Mouse (Mus musculus) adipocyte (in vitro differentiated cells): Measurements from ENCODE around the gene Ube2j2.

ENCODE experiments used
- DNase-seq: peaks from one replicate; pipeline ENCODE4 v3.0.0-alpha.2; 2016; ENCODE audit warnings: low spot score

Ube2j2 gene

GRCm38 (mm10) chr4:155963106-155963505 lies 19.5 kb downstream of the Ube2j2 start:
- DNase-seq: peak; percentile 54

DNA sequence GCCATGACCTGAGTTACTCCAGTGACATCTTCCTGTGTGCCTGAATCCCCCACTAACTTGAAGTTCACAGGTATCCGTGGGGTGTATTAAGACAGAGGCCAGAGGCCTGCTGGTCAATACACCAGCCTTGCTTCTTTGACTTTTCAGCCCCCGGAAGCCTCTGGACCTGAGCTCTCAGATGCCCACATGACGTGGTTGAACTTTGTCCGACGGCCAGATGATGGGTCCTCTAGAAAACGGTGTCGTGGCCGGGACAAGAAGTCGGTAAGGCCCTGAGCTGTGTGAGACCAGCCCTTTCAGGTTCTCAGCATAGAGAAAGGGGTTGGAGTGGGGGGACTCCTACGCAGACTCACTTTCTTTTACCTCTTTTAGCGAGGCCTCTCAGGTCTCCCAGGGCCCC lies 20.8 kb downstream of the Ube2j2 start:
- DNase-seq: no peak

GRCm38 (mm10) chr4:155969043-155969653 lies 25.5 kb downstream of the Ube2j2 start:
- no peak for DNase-seq

DNA sequence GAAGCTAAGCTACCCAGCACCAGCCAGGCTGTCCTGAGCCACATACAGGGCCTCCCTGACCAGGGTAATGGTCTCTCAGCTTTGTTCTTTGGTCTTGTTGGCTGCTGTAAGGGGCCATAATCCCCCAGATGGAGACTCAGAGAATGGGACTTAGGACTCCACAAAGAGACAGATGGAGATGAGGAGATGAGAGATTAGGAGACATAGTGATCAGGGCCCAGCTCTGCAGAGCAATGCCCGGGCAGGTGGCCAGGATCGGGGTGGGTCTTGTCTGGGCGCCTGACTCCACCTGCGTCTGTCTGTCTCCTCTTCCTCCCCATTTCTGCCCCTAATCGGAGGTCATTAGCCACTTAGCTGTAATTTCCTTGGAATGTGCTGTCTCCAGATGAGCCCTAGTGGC lies 26.7 kb downstream of the Ube2j2 start:
- no peak for DNase-seq

GRCm38 (mm10) chr4:155972651-155973050 lies 29.0 kb downstream of the Ube2j2 start:
- DNase-seq: no peak

- DNase-seq: no peak
Observed at GRCm38 (mm10) chr4:155973239-155973638, 29.6 kb downstream of the Ube2j2 start.

DNA sequence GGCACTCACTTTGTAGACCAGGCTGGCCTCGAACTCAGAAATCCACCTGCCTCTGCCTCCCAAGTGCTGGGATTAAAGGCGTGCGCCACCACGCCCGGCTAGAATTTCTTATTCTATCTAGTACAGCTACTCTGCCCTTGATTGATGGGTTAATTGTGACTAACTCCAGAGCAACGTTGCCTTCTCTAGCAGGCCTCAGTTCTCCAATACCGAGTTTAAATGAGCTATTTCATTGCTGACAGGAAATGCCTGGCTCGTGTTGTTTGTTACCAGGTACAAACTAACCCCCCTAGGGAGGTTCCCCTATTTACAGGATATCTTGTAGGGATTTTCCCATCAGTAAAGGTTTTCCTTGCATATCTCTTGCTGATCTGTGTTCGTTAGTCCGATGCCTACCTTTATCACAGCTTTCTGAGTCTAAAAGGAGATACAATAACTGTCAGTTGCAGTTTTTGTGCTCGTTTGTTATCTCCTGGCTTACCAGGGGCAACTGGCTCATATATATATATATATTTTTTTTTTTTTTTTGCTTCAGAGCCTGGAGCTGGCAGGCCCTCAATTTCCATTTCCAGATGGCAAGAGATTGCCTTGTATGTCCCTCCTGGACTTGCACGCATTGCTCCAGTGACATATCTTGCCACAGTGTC lies 37.9 kb downstream of the Ube2j2 start:
- DNase-seq: no peak

- no peak for DNase-seq
Observed at GRCm38 (mm10) chr4:155983788-155984187, 40.2 kb downstream of the Ube2j2 start.

- DNase-seq: no peak
Observed at GRCm38 (mm10) chr4:155991211-155991907, 47.7 kb downstream of the Ube2j2 start.

- no peak for DNase-seq
Observed at GRCm38 (mm10) chr4:155991908-155992230, 48.2 kb downstream of the Ube2j2 start.

DNA sequence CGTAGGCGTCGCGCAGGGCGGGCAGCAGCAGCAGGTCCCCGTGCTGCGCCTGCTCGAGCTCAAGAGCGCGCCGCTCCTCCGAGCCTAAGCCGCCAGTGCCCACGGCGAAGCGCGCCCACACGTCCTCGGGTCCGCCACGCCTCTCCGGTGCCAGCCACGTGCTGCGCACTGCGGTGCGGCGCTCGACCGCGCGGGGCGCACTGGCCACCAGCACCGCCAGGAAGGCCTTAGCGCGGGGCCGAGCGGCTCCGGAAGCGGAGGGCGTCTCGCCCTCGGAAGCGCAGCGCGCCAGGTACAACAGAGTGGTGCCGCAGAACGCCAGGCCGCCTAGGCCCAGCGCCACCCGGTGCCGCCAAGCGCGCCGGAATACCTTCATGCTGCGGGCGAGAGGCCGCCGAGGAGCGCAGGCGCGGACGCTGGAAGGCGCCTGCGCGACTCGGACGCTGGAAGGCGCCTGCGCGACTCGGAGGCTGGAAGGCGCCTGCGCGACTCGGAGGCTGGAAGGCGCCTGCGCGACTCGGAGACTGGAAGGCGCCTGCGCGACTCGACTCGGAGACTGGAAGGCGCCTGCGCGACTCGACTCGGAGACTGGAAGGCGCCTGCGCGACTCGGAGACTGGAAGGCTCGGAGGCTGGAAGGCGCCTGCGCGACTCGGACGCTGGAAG lies 48.7 kb downstream of the Ube2j2 start, which contains the start of the genes B3galt6 and Sdf4:
TSS of gene B3galt6 (minus strand) at position 409 of the 665 bp plus-strand sequence.
TSS of gene Sdf4 (plus strand) at position 632 of the 665 bp plus-strand sequence.
- DNase-seq: peak; percentile 82

DNA sequence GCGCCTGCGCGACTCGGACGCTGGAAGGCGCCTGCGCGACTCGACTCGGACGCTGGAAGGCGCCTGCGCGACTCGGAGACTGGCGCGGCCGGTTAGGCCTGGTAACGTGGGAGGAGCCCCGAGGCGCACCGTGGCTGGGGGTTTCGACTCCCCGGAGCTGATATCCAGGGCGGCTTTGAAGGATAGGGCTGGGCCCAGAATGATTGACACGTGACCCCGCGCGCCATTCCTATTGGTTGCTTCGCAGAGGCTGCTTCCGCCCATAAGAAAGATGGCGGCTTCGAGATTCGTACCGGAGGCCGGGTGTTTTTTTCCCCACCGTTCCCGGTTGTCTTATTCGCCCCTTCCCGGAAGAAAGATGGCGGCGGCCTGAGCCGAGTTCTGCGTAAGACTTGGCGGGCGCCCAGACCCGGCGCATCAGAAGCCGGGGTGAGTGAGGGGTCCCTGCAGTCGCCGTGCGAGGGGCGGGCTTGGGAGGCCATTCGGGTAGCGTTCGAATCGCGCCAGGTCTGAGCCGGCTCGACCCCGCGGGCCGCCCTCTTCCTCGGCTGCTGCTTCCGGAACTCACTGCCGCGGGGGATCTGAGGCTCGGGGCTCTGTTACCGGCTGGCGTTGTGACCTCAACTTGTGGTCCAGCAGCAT lies 49.4 kb downstream of the Ube2j2 start:
- peak; percentile 96 for DNase-seq

GRCm38 (mm10) chr4:155993606-155994005 lies 50.0 kb downstream of the Ube2j2 start:
- DNase-seq: no peak

GRCm38 (mm10) chr4:156004109-156004508 lies 60.5 kb downstream of the Ube2j2 start:
- no peak for DNase-seq

- no peak for DNase-seq
Observed at GRCm38 (mm10) chr4:156008369-156008768, 64.7 kb downstream of the Ube2j2 start.
